8 mouse cellular contexts compared by ENCODE assay signal in the genomic region with DNA sequence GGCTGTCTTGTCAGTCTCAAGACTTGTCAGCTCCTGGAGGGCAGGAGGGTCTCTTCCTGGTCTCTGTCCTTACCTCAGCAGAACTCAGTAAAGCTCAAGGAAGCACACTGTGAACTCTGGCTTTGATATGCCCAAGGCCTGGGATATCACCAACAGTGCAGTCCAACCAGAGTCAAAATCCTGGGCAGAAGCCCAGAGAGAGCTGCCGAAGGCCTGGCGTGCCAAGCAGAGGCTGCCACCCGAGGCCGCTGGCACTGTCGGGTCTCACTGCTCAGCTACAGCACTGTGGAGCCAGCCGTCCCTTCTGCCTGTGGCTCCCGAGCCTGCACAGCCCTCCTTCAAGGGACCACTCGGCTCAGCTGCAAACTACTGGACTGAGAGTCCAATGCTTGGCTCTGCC. TPM values are rescaled to one million over a fixed set of nuclear protein-coding genes. Genes with fewer than 3 reads are reported as not detected.
DNase-seq lines count a peak whose midpoint lies in the region; ATAC-seq lines count a peak whose summit lies in the region.

No protein-coding gene starts in this region.

- no peak overlapping the region for H3K9ac ChIP-seq in liver, embryonic 12.5 days

- 78% methylated on average over 8 of the region's 8 CpGs for WGBS in liver, embryonic 12.5 days (ENCODE audit: insufficient replicate concordance)

- no peak for DNase-seq in liver
- DNase-seq in cerebellum, postnatal 4 days (ENCODE audit: low spot score in 2 of 2): peak; percentile 34 to 64
- peak; percentile 62 to 79 for DNase-seq in heart, postnatal 14 days
- DNase-seq in frontal cortex, postnatal 10 days (ENCODE audit: low spot score in 2 of 2): no peak
- no peak for DNase-seq in right cerebral cortex, postnatal 14 days
- no peak for DNase-seq in lung, adult 18-20 months

- H3K4me1 ChIP-seq in liver, embryonic 12.5 days: peaks cover 90% of the 10 kb centered on the region

- H3K36me3 ChIP-seq in liver, embryonic 12.5 days: peaks cover 24% of the 10 kb centered on the region

- H3K4me2 ChIP-seq in liver, embryonic 12.5 days: no peak overlapping the region

- H3K4me3 ChIP-seq in liver, embryonic 12.5 days: no peak overlapping the region

- H3K27me3 ChIP-seq in liver, embryonic 12.5 days (replicated peaks): no peaks in the 10 kb centered on the region

- H3K27ac ChIP-seq in liver, embryonic 12.5 days: peak overlapping the region; percentile 53; the same call in 1 of the 2 replicates

- no peaks in the 10 kb centered on the region for H3K9me3 ChIP-seq in liver, embryonic 12.5 days (replicated peaks)

- ATAC-seq in liver, embryonic 12.5 days: no peak
- peak; percentile 46; the same call in 1 of the 2 replicates for ATAC-seq in cerebellum, adult (ENCODE audit: insufficient number of reproducible peaks, low FRiP score, low TSS enrichment)

- intact Hi-C loops in heart, postnatal 14 days (cut with DNase I): loop anchor here (5.0 kb wide), 1 partner anchor 36 kb away; the partner anchor contains the start of gene Pitpnm2

RNA-seq across cellular contexts. Expression of gene Pitpnm2, which starts 38.3 kb away (rescaled TPM):
- 2.5 and 3.7 TPM in 2 replicates for polyA plus RNA-seq in liver, embryonic 12.5 days (2016; fragmentation: Nextera tagmentation; extraction: Ambion mirVana)
- 10 to 100 TPM; 47.9 to 52.4 TPM for total RNA-seq in heart, postnatal 14 days (2021)

Comparison
In these comparisons a context has a peak if more than half of its experiments do, and no peak if none do; other contexts are left out.
1. DNase-seq: peak in cerebellum, postnatal 4 days (2 of 2) and heart, postnatal 14 days (2 of 2); none in liver (single experiment), frontal cortex, postnatal 10 days (0 of 2), right cerebral cortex, postnatal 14 days (single experiment) and lung, adult 18-20 months (0 of 2).